Mouse (Mus musculus): Measurements from ENCODE around the gene Spop. TPM values are rescaled to one million over a fixed set of nuclear protein-coding genes. Genes with fewer than 3 reads are reported as not detected.

Gene Spop
- polyA plus RNA-seq, 1 experiment from 2014 or later, result 72.5 TPM

- Histone ChIP-seq H3K27ac (ENCODE audit: low read length) (no peak overlapping the region), H3K4me1 (ENCODE audit: control insufficient read depth, low read depth, low read length) (no peaks in the 10 kb centered on the region), H3K9ac (ENCODE audit: low read depth, low read length) (no peak overlapping the region), H3K36me3 (ENCODE audit: control insufficient read depth, insufficient read depth) (no peaks in the 10 kb centered on the region), H3K4me2 (ENCODE audit: low read depth, low read length) (no peak overlapping the region), H3K9me3 (replicated peaks; ENCODE audit: control insufficient read depth, low read length) (no peaks in the 10 kb centered on the region), H3K4me3 (ENCODE audit: low read depth, low read length) (no peak overlapping the region), H3K27me3 (ENCODE audit: control insufficient read depth, insufficient read depth, low read depth, low read length) (peaks cover 16% of the 10 kb centered on the region)
- no peak for ATAC-seq (ENCODE audit: low read depth)
- 26% methylated on average over 12 of the region's 12 CpGs for WGBS (ENCODE audit: insufficient replicate concordance)
Measured at GRCm38 (mm10) chr11:95507041-95507716, 93.3 kb downstream of the Spop start.

- Histone ChIP-seq H3K36me3 (ENCODE audit: control insufficient read depth, insufficient read depth) (no peaks in the 10 kb centered on the region), H3K9me3 (replicated peaks; ENCODE audit: control insufficient read depth, low read length) (no peaks in the 10 kb centered on the region), H3K4me3 (ENCODE audit: low read depth, low read length) (no peak overlapping the region), H3K9ac (ENCODE audit: low read depth, low read length) (no peak overlapping the region), H3K27ac (ENCODE audit: low read length) (no peak overlapping the region), H3K27me3 (ENCODE audit: control insufficient read depth, insufficient read depth, low read depth, low read length) (peaks cover 22% of the 10 kb centered on the region), H3K4me2 (ENCODE audit: low read depth, low read length) (no peak overlapping the region), H3K4me1 (ENCODE audit: control insufficient read depth, low read depth, low read length) (no peaks in the 10 kb centered on the region)
- no peak for ATAC-seq (ENCODE audit: low read depth)
- 61% methylated on average over 5 of the region's 5 CpGs for WGBS (ENCODE audit: insufficient replicate concordance)
Measured at GRCm38 (mm10) chr11:95507785-95508184, 93.9 kb downstream of the Spop start.

- Histone ChIP-seq H3K36me3 (ENCODE audit: control insufficient read depth, insufficient read depth) (no peaks in the 10 kb centered on the region), H3K9ac (ENCODE audit: low read depth, low read length) (no peak overlapping the region), H3K27me3 (ENCODE audit: control insufficient read depth, insufficient read depth, low read depth, low read length) (peaks cover 28% of the 10 kb centered on the region), H3K4me1 (ENCODE audit: control insufficient read depth, low read depth, low read length) (no peaks in the 10 kb centered on the region), H3K27ac (ENCODE audit: low read length) (no peak overlapping the region), H3K4me2 (ENCODE audit: low read depth, low read length) (no peak overlapping the region), H3K4me3 (ENCODE audit: low read depth, low read length) (no peak overlapping the region), H3K9me3 (replicated peaks; ENCODE audit: control insufficient read depth, low read length) (no peaks in the 10 kb centered on the region)
- 51% methylated on average over 13 of the region's 13 CpGs for WGBS (ENCODE audit: insufficient replicate concordance)
- no peak for ATAC-seq (ENCODE audit: low read depth)
Measured at GRCm38 (mm10) chr11:95508211-95508926, 94.5 kb downstream of the Spop start.

- Histone ChIP-seq H3K27me3 (ENCODE audit: control insufficient read depth, insufficient read depth, low read depth, low read length) (peaks cover 36% of the 10 kb centered on the region), H3K27ac (ENCODE audit: low read length) (no peak overlapping the region), H3K4me2 (ENCODE audit: low read depth, low read length) (no peak overlapping the region), H3K9ac (ENCODE audit: low read depth, low read length) (no peak overlapping the region), H3K9me3 (replicated peaks; ENCODE audit: control insufficient read depth, low read length) (no peaks in the 10 kb centered on the region), H3K36me3 (ENCODE audit: control insufficient read depth, insufficient read depth) (no peaks in the 10 kb centered on the region), H3K4me3 (ENCODE audit: low read depth, low read length) (no peak overlapping the region), H3K4me1 (ENCODE audit: control insufficient read depth, low read depth, low read length) (peaks cover 4% of the 10 kb centered on the region)
- no peak for ATAC-seq (ENCODE audit: low read depth)
- WGBS (ENCODE audit: insufficient replicate concordance), result 44% methylated on average over 6 of the region's 6 CpGs
Measured at GRCm38 (mm10) chr11:95509126-95509717, 95.3 kb downstream of the Spop start.

GRCm38 (mm10) chr11:95510631-95511030, 96.8 kb downstream of the Spop start:
- Histone ChIP-seq H3K9ac (ENCODE audit: low read depth, low read length) (no peak overlapping the region), H3K4me2 (ENCODE audit: low read depth, low read length) (no peak overlapping the region), H3K27ac (ENCODE audit: low read length) (no peak overlapping the region), H3K4me1 (ENCODE audit: control insufficient read depth, low read depth, low read length) (peaks cover 5% of the 10 kb centered on the region), H3K9me3 (replicated peaks; ENCODE audit: control insufficient read depth, low read length) (no peaks in the 10 kb centered on the region), H3K36me3 (ENCODE audit: control insufficient read depth, insufficient read depth) (no peaks in the 10 kb centered on the region), H3K4me3 (ENCODE audit: low read depth, low read length) (no peak overlapping the region), H3K27me3 (ENCODE audit: control insufficient read depth, insufficient read depth, low read depth, low read length) (peaks cover 48% of the 10 kb centered on the region)
- 70% methylated on average over 12 of the region's 12 CpGs for WGBS (ENCODE audit: insufficient replicate concordance)
- no peak for ATAC-seq (ENCODE audit: low read depth)

- H3K4me2 ChIP-seq (ENCODE audit: low read depth, low read length), result no peak overlapping the region
- H3K9me3 ChIP-seq (replicated peaks; ENCODE audit: control insufficient read depth, low read length), result no peaks in the 10 kb centered on the region
- ATAC-seq (ENCODE audit: low read depth), result no peak
- no peak overlapping the region for H3K4me3 ChIP-seq (ENCODE audit: low read depth, low read length)
- no peak overlapping the region for H3K9ac ChIP-seq (ENCODE audit: low read depth, low read length)
- 48% methylated on average over 1 of the region's 1 CpGs for WGBS (ENCODE audit: insufficient replicate concordance)
- peaks cover 5% of the 10 kb centered on the region for H3K4me1 ChIP-seq (ENCODE audit: control insufficient read depth, low read depth, low read length)
- H3K27ac ChIP-seq (ENCODE audit: low read length), result no peak overlapping the region
- H3K27me3 ChIP-seq (ENCODE audit: control insufficient read depth, insufficient read depth, low read depth, low read length), result peaks cover 59% of the 10 kb centered on the region
- H3K36me3 ChIP-seq (ENCODE audit: control insufficient read depth, insufficient read depth), result no peaks in the 10 kb centered on the region
Measured at GRCm38 (mm10) chr11:95511919-95512318, 98.0 kb downstream of the Spop start.

- no peak for ATAC-seq (ENCODE audit: low read depth)
- Histone ChIP-seq H3K4me2 (ENCODE audit: low read depth, low read length) (no peak overlapping the region), H3K9ac (ENCODE audit: low read depth, low read length) (no peak overlapping the region), H3K27me3 (ENCODE audit: control insufficient read depth, insufficient read depth, low read depth, low read length) (peaks cover 61% of the 10 kb centered on the region), H3K36me3 (ENCODE audit: control insufficient read depth, insufficient read depth) (no peaks in the 10 kb centered on the region), H3K27ac (ENCODE audit: low read length) (no peak overlapping the region), H3K9me3 (replicated peaks; ENCODE audit: control insufficient read depth, low read length) (no peaks in the 10 kb centered on the region), H3K4me1 (ENCODE audit: control insufficient read depth, low read depth, low read length) (peaks cover 5% of the 10 kb centered on the region), H3K4me3 (ENCODE audit: low read depth, low read length) (no peak overlapping the region)
- WGBS (ENCODE audit: insufficient replicate concordance), result 51% methylated on average over 6 of the region's 6 CpGs
Measured at GRCm38 (mm10) chr11:95512383-95512782, 98.5 kb downstream of the Spop start.

GRCm38 (mm10) chr11:95513461-95514297, 99.8 kb downstream of the Spop start:
- ATAC-seq (ENCODE audit: low read depth), result no peak
- WGBS (ENCODE audit: insufficient replicate concordance), result 2% methylated on average over 62 of the region's 66 CpGs
- no peak overlapping the region for H3K27ac ChIP-seq (ENCODE audit: low read length)
- no peaks in the 10 kb centered on the region for H3K9me3 ChIP-seq (replicated peaks; ENCODE audit: control insufficient read depth, low read length)
- H3K27me3 ChIP-seq (ENCODE audit: control insufficient read depth, insufficient read depth, low read depth, low read length), result peaks cover 63% of the 10 kb centered on the region
- peak overlapping the region; percentile 69 for H3K4me2 ChIP-seq (ENCODE audit: low read depth, low read length)
- H3K9ac ChIP-seq (ENCODE audit: low read depth, low read length), result no peak overlapping the region
- H3K4me1 ChIP-seq (ENCODE audit: control insufficient read depth, low read depth, low read length), result peaks cover 5% of the 10 kb centered on the region
- H3K4me3 ChIP-seq (ENCODE audit: low read depth, low read length), result peak overlapping the region; percentile 52
- no peaks in the 10 kb centered on the region for H3K36me3 ChIP-seq (ENCODE audit: control insufficient read depth, insufficient read depth)

Data from liver, embryonic 16.5 days (tissue).